Mouse (Mus musculus): ENCODE data around the gene Il27. TPM values are rescaled to one million over a fixed set of nuclear protein-coding genes. Genes with fewer than 3 reads are reported as not detected.
A peak's percentile ranks its signal among the peaks of the same experiment; 100 is the strongest.
"Not testable (repeated sequence)": the region's sequence is repeated elsewhere in the genome, so short reads cannot be mapped to it uniquely, and the experiment has no call there.

Il27 gene
- 0.16 and 0.37 TPM in 2 replicates for polyA plus RNA-seq (2012; rRNA removed)

DNA sequence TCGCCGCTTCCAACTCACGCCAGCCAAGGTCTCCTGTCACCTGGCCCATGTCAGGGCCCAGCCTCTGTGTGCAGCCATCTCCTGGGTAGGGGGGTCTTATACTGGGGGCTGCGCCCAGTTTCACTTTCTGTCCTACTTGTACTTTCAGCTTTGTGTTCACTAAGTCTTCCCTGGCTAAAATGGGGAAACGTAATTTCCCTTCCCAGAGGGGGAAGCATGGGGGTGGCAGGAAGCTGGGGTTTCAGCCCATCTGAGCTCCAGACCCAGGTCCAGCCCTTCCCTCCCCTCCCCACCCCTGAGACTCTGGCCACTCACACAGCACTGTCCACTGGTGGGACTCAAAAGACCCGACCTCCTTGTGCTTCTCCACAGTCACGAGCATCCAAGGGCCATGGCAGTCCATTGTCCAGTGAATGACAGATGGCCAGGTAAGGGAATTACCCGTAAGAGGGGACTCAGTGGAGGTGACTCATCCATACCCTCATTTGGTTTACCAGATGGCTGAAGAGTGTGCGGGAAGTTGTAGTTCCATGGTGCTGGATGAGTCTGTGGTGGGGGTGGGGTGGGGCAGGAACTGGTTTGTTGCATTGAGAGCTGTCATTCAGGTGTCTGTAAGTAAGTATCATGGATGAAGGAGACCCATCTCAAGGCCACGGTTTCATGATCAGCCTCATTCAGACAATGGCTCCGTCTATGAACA lies at the start of gene Il27:
Gene Il27, minus strand, starts transcription at position 80 of the 700 bp plus-strand sequence.
- 78% methylated on average over 11 of the region's 11 CpGs for WGBS
- DNase-seq (ENCODE audit: low read depth, low spot score), result no peak

DNA sequence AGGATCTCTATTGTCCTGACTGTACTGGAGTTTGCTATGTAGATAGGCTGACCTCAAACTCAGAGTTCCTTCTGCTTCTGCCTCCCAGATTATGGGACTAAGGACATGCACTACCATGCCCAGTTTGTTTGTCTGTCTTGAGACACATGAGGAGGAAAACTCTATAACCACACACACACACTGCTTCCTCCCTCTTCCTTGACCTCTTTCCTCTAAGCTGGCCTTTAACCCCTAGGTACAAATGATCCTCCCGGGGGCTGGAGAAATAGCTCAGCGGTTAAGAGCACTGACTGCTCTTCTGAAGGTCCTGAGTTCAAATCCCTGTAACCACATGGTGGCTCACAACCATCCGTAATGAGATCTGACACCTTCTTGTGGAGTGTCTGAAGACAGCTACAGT lies 49.6 kb upstream of the Il27 start:
- 55% methylated on average over 3 of the region's 3 CpGs for WGBS
- DNase-seq (ENCODE audit: low read depth, low spot score), result no peak

DNA sequence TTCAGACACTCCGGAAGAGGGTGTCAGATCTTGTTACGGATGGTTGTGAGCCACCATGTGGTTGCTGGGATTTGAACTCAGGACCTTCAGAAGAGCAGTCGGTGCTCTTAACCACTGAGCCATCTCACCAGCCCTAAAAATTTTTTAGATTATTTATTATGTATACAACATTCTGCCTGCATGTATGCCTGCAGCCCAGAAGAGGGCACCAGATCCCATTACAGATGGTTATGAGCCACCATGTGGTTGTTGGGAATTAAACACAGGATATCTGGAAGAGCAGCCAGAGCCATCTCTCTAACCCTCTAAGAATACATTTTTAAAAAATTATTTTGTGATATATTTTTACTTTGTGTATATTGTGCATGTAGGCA lies 48.5 kb upstream of the Il27 start:
- not testable (repeated sequence) for DNase-seq (ENCODE audit: low read depth, low spot score)

GRCm38 (mm10) chr7:126642545-126643243 lies 48.0 kb upstream of the Il27 start:
- DNase-seq (ENCODE audit: low read depth, low spot score), result no peak
- WGBS, result 45% methylated on average over 5 of the region's 5 CpGs

More for the DNA sequence above, 48.5 kb upstream of the Il27 start:
- WGBS, result 9% methylated on average over 3 of the region's 3 CpGs

DNA sequence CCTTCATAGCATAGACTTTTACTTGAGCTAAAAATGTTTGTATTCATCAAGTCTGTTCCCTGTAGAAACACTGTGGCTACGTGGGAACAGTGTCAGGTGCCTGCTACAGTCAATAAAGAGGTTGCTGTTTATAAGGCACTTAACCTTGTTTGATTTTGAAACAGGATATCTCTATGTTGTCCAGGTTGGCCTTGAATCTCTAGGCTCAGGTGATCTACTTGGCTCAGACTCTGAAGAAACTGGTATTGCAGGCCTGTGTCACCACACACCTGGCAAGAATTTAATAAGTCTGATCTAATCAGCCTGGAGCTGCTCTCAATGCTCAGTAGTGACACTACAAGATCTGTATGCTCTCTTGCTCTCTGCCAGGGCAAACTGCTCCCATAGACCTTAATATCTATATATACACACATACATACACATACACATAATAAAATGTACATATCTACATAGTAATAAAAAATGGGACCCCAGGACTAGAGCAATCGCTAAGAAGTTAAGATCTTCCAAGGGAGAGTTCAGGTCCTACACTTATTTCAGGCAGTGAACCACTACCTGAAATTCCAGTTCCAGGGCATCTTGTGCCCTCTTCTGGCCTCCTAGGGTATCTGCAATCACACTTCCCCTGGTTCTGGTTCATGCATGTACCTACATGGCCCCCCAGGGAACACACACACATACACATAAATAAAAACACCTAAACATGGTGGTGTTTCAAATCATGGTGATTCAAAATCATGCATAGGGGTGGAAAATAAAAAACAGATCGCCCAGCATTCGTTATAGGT lies 42.2 kb upstream of the Il27 start:
- peak; percentile 76 for DNase-seq (ENCODE audit: low read depth, low spot score)
- WGBS, result 6% methylated on average over 4 of the region's 4 CpGs

GRCm38 (mm10) chr7:126635375-126635774 lies 40.6 kb upstream of the Il27 start:
- no peak for DNase-seq (ENCODE audit: low read depth, low spot score)

GRCm38 (mm10) chr7:126632478-126632877 lies 37.7 kb upstream of the Il27 start:
- no peak for DNase-seq (ENCODE audit: low read depth, low spot score)

GRCm38 (mm10) chr7:126630824-126631518 lies 36.2 kb upstream of the Il27 start, which contains the start of gene Nupr1:
Nupr1 (minus strand) TSS chr7:126630861.
- DNase-seq (ENCODE audit: low read depth, low spot score), result no peak
- 46% methylated on average over 4 of the region's 4 CpGs for WGBS

More at GRCm38 (mm10) chr7:126632478-126632877, 37.7 kb upstream of the Il27 start:
- 44% methylated on average over 2 of the region's 2 CpGs for WGBS

GRCm38 (mm10) chr7:126629915-126630314 lies 35.2 kb upstream of the Il27 start:
- 12% methylated on average over 3 of the region's 3 CpGs for WGBS

DNA sequence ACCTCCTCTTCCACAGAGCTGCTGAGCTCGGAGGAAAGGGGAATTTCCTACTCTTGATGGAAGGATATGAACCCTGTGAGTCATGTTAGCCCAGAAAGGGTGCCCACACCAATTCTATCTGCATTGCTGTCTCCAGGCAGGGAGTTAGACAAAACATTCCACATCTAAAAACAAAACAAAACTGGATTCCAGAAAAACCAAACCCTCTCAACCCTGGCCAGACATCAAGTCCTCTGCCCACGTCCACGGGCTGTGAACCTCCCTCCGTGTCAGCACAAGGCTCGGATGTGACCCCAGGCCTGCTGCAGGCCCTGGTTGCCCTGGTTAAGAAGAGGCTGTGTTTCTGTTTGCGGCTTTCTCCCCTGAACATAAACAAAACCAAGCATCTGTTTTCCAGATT lies 33.4 kb upstream of the Il27 start:
- DNase-seq (ENCODE audit: low read depth, low spot score), result no peak
- WGBS, result 65% methylated on average over 6 of the region's 6 CpGs

More at GRCm38 (mm10) chr7:126629915-126630314, 35.2 kb upstream of the Il27 start:
- no peak for DNase-seq (ENCODE audit: low read depth, low spot score)

- 55% methylated on average over 3 of the region's 3 CpGs for WGBS
These were observed 31.3 kb upstream of the Il27 start for GRCm38 (mm10) chr7:126625807-126626600.

DNA sequence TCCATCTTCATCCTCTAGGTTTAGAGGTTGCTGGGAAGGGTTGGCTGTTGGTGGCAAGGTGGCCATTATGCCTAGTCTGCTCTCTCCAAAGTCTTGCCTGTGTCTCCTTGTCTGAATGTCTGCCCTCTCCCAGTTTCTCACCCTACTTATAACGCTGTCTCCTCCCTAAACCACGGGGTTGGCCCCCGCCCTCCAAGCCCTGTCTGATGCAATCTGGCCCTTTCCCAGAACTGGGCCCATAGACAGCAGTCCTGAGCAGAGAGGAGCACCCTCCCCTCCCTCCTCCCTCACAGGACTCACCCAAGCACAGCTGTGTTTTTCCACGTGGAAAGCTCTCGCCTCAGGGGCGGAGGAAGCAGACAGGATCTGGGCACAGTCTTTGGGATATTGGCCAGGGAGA lies 30.6 kb upstream of the Il27 start:
- no peak for DNase-seq (ENCODE audit: low read depth, low spot score)
- WGBS, result 4% methylated on average over 6 of the region's 6 CpGs

More at GRCm38 (mm10) chr7:126625807-126626600, 31.3 kb upstream of the Il27 start:
- DNase-seq (ENCODE audit: low read depth, low spot score), result no peak

- 66% methylated on average over 16 of the region's 16 CpGs for WGBS
- no peak for DNase-seq (ENCODE audit: low read depth, low spot score)
These were observed 30.0 kb upstream of the Il27 start for GRCm38 (mm10) chr7:126624774-126625173.

DNA sequence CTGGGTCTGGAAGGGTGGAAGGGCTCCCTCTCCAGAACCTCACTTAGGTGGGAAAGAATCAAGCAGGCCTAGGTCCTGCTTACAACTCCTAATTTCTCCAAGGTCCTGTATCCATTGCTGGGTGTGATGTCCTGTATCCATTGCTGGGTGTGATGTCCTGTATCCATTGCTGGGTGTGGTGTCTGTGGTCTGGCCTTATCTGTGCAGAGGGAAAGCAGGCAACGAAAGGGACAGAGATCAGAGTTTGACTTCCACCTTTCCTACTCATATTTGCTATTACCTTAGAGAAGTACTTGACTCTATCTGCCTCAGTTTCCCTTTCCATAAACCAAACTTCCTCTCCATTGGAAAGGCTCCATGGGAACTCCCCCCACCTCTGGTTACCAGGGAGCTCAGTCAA lies 28.6 kb upstream of the Il27 start:
- no peak for DNase-seq (ENCODE audit: low read depth, low spot score)
- WGBS, result 50% methylated on average over 1 of the region's 1 CpGs

DNA sequence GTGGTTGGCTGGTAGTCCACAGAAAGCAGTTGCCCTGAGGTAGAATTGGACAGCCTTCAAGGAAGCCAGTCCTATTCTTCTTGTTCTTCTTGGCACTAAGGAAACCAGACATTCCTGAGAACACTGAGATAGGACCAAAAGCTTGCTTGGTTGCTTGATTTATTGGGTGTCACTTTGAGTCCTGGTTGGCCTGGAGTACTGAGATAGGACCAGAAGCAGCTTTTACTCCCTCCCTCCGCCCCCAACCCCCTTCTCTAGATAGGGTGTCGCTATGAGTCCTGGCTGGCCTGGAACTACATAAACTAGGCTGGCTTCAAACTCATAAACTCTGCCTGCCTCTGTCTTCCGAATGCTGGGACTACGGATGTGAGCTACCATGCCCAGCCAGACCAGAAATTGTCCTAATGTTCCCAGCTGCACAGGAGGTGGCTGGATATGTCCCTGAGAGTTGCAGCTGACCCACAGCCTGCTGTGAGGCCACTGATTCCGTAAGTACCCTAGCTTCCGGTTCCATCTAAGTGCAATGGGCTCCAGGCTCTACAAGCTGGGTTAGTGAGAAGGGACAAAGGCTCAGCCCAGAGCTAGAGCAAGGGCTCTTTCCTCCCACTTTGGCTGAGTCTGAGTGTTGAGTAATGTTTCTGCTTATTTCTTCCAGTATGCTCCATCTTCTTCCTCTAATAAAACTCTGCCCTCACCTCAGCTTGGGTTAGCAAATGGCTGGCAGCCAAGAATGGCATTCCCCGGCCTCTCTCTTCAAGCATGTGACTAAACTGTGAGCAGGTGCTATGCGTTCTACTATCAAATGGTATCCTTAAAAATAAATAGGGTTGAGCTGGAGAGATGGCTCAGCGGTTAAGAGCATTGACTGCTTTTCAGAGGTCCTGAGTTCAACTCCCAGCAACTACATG lies 27.0 kb upstream of the Il27 start:
- DNase-seq (ENCODE audit: low read depth, low spot score), result no peak
- WGBS, result 43% methylated on average over 9 of the region's 9 CpGs

DNA sequence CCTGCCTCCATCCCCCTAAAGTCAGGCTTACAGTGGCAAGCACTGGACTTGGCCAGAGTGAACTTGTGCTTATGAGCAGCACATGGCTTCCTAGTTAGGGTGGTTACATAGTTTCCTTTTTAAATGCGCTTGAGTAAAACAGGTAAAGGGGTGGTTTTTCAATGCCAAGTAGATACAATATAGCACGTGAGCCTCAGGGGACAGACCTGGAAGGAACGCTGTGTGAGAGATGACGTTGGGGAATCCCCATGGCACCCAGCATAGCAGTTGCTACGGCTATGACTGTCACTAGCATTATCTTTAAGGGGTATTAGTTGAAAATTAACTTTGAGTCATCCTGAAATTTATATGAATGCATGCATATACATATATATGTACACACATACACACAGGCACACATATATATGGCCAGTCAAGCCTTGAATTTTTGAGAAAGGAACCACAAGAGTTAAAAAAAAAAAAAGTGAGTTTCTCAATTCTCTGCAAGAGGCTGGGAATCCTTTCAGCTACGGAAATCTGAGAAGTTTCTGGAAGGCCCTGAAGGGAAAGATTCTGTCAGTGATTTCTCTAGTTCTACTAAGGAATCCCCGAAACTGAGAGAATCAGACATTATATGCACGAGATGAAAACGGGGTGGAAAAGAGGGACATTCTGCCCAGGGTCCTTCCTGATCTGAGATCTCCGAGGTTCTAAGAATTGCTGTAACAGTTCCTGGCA lies 25.0 kb upstream of the Il27 start:
- whole genome bisulfite sequencing, result 63% methylated on average over 10 of the region's 10 CpGs
- DNase-seq (ENCODE audit: low read depth, low spot score), result no peak

- no peak for DNase-seq (ENCODE audit: low read depth, low spot score)
- WGBS, result 80% methylated on average over 3 of the region's 3 CpGs
These were observed 22.0 kb upstream of the Il27 start for GRCm38 (mm10) chr7:126616707-126617106.

All from large intestine, adult 2 months (tissue).